Mouse (Mus musculus) ES-Bruce4 (cell line): ENCODE measurements around the gene Pde3b. TPM values are rescaled to one million over a fixed set of nuclear protein-coding genes. Genes with fewer than 3 reads are reported as not detected.
"Not testable (repeated sequence)": the region's sequence is repeated elsewhere in the genome, so short reads cannot be mapped to it uniquely, and the experiment has no call there.

Experiments
- H3K27ac ChIP-seq: 2 replicates; pipeline ENCODE4 v1.5.1; 2012; ENCODE audit warnings: low read length, inconsistent platforms; ENCODE audit not compliant: insufficient read depth
- H3K27me3 ChIP-seq: 2 replicates; pipeline ENCODE4 v1.6.1; 2012; ENCODE audit warnings: mild to moderate bottlenecking, low read length, inconsistent platforms; ENCODE audit not compliant: control insufficient read depth, poor library complexity, insufficient read depth, severe bottlenecking
- H3K36me3 ChIP-seq: 2 replicates; pipeline ENCODE4 v1.6.1; 2012; ENCODE audit warnings: inconsistent platforms, mild to moderate bottlenecking, low read length, moderate library complexity; ENCODE audit not compliant: control insufficient read depth, poor library complexity, insufficient read depth, severe bottlenecking
- H3K4me1 ChIP-seq: one replicate; pipeline ENCODE4 v1.8.1; 2011; ENCODE audit warnings: low read length; ENCODE audit not compliant: control insufficient read depth, insufficient read depth
- H3K4me3 ChIP-seq: 2 replicates; pipeline ENCODE4 v1.5.1; 2011; ENCODE audit warnings: low read depth, mild to moderate bottlenecking, low read length
- H3K9ac ChIP-seq: 2 replicates; pipeline ENCODE4 v1.6.1; 2012; ENCODE audit warnings: low read depth, mild to moderate bottlenecking, inconsistent platforms; ENCODE audit not compliant: poor library complexity, severe bottlenecking
- H3K9me3 ChIP-seq: replicated peaks from 2 replicates; pipeline ENCODE4 v1.6.1; 2012; ENCODE audit warnings: mild to moderate bottlenecking, low read length, inconsistent platforms; ENCODE audit not compliant: control insufficient read depth, poor library complexity, insufficient read depth, severe bottlenecking
- CTCF ChIP-seq: IDR thresholded peaks from one replicate; pipeline ENCODE4 v1.8.1; 2011; ENCODE audit warnings: low read depth, low read length
- EP300 ChIP-seq: IDR thresholded peaks from 2 replicates; pipeline ENCODE4 v1.6.1; 2011; ENCODE audit warnings: low read depth, low read length; ENCODE audit not compliant: insufficient read depth
- POLR2A ChIP-seq: IDR thresholded peaks from one replicate; pipeline ENCODE4 v1.8.1; 2011; ENCODE audit warnings: low read length; ENCODE audit not compliant: insufficient read depth
- polyA plus RNA-seq: library from polyadenylated mRNA; stranded (reverse); fragments of >200 nt; gene quantifications from 2 replicates; pipeline ENCODE4 v1.2.4, GENCODE M21; 2011; ENCODE audit warnings: low read depth; ENCODE audit not compliant: missing spikeins, insufficient read depth, insufficient read length

The Pde3b gene
- 10.3 and 15.7 TPM in 2 replicates for polyA plus RNA-seq

DNA sequence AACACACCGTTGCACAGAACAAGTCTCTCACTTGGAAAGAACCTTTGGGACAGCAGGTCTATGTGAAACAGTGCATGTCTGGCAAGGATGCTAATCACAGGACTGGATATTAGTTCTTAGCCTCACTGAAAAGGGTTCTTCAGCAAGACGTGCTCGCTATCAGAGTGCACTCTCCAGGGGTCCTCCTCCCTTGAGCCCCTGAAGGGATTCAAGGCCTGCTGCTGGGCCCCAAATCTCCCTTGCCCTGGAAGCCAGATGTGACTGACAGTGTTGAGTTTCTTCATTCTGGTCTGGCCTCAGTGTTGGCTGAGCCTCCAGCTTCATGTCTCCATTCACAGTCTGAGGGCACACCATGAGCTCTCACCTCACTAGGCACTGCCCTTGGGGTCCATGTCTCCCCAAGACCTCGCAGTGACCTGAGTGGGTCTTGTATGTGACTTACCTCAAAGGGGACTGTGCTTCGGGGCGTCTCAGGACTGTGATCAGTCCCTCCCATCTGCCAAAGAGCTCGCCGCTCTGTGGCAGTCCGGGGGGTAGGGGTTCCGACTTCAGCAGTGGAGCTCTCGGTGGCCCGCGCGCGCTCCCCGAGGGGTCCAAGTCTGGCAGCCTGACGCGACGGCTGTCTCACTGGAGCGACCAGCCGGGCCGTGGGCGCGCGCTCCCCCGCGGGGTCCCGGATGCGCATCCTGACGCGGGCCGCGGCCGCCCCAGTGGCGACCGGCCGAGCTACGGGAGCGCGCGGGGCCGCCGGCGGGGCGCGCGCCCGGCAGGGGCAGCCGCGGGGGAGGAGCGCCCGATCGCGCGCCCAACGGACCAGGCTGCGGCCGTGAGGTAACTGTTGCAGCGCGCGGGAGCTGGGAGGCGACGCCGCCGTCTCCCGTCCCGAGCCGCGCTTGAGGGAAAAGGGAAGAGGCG lies at the start of gene Pde3b:
Gene Pde3b (plus strand): TSS at position 861 of the 915 bp plus-strand sequence.
- Histone ChIP-seq H3K36me3 (no peaks in the 10 kb centered on the region), H3K27me3 (peaks cover 17% of the 10 kb centered on the region), H3K4me3 (peak within 1 kb of the TSS; percentile 92), H3K27ac (no peak within 1 kb of the TSS), H3K9me3 (peaks cover 11% of the 10 kb centered on the region; the same call in 1 of the 2 replicates), H3K9ac (peak within 1 kb of the TSS; percentile 99), H3K4me1 (no peaks in the 10 kb centered on the region)
- no peak for TF ChIP-seq CTCF
- no peak for TF ChIP-seq EP300
- no peak for TF ChIP-seq POLR2A

- H3K27ac ChIP-seq = no peak overlapping the region
- TF ChIP-seq EP300 (no peak), CTCF (no peak), POLR2A (no peak)
- no peak overlapping the region for H3K9ac ChIP-seq
- peaks cover 2% of the 10 kb centered on the region; the same call in 1 of the 2 replicates for H3K9me3 ChIP-seq
- no peaks in the 10 kb centered on the region for H3K4me1 ChIP-seq
- no peaks in the 10 kb centered on the region for H3K27me3 ChIP-seq
- no peak overlapping the region for H3K4me3 ChIP-seq
- H3K36me3 ChIP-seq = no peaks in the 10 kb centered on the region
Measured at GRCm38 (mm10) chr7:114402130-114402529, 13.0 kb upstream of the Pde3b start.

DNA sequence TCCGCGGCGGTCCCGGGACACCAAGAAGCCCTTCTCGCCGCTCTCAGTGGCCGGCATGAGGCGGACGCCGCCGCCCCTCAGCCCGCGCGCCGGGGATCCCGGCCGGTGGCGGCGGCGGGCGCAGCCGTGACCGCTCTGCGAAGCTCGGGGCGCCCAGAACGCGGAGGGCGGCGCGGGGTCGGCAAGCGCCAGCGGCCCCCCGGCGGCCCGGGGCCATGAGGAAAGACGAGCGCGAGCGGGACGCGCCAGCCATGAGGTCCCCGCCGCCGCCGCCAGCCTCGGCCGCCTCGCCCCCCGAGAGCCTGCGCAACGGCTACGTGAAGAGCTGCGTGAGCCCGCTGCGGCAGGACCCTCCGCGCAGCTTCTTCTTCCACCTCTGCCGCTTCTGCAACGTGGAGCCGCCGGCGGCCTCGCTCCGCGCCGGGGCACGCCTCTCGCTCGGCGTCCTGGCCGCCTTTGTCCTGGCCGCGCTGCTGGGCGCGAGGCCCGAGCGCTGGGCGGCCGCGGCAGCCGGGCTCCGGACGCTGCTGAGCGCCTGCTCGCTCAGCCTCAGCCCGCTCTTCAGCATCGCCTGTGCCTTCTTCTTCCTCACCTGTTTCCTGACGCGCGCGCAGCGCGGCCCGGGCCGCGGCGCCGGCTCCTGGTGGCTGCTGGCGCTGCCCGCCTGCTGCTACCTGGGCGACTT lies 397 bp downstream of the Pde3b start:
- peak overlapping the region; percentile 61 for H3K4me3 ChIP-seq
- H3K27me3 ChIP-seq = peaks cover 17% of the 10 kb centered on the region
- no peaks in the 10 kb centered on the region for H3K4me1 ChIP-seq
- H3K9ac ChIP-seq = peak overlapping the region; percentile 99
- no peak overlapping the region for H3K27ac ChIP-seq
- no peaks in the 10 kb centered on the region for H3K36me3 ChIP-seq
- no peak for TF ChIP-seq CTCF
- TF ChIP-seq EP300 = no peak
- no peak for TF ChIP-seq POLR2A
- H3K9me3 ChIP-seq = peaks cover 10% of the 10 kb centered on the region; the same call in 1 of the 2 replicates

DNA sequence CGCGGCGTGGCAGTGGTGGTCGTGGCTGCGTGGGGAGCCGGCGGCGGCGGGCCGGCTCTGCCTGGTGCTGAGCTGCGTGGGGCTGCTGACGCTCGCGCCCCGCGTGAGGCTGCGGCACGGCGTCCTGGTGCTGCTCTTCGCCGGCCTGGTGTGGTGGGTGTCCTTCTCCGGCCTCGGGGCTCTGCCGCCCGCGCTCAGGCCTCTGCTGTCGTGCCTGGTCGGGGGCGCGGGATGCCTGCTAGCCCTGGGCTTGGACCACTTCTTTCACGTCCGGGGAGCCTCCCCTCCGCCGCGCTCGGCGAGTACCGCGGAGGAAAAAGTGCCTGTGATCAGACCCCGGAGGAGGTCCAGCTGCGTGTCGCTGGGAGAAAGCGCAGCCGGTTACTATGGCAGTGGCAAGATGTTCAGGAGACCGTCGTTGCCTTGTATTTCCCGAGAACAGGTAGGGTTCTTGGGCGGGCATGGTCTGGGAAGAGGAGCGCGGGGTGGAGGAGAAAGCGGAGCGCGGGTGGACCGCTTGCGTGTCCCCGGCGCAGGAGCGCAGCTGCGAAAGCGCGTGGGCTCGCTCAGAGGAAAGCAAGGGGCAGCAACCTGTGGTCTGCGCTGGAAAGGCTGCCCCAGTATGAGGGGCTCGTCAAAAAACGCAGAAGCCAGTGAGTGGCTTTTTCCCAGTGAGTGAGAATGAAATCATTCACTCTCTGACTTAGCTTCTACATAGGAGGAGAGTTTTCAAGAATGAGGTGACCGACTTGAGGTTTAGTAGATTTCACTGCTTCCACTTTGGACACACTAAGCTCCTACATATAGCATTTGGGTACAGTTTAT lies 1.2 kb downstream of the Pde3b start:
- Histone ChIP-seq H3K36me3 (no peaks in the 10 kb centered on the region), H3K4me1 (no peaks in the 10 kb centered on the region), H3K9ac (peak overlapping the region; percentile 99), H3K27ac (no peak overlapping the region), H3K4me3 (peak overlapping the region; percentile 61), H3K9me3 (peaks cover 9% of the 10 kb centered on the region; the same call in 1 of the 2 replicates), H3K27me3 (peaks cover 17% of the 10 kb centered on the region)
- TF ChIP-seq POLR2A (no peak), CTCF (no peak)

DNA sequence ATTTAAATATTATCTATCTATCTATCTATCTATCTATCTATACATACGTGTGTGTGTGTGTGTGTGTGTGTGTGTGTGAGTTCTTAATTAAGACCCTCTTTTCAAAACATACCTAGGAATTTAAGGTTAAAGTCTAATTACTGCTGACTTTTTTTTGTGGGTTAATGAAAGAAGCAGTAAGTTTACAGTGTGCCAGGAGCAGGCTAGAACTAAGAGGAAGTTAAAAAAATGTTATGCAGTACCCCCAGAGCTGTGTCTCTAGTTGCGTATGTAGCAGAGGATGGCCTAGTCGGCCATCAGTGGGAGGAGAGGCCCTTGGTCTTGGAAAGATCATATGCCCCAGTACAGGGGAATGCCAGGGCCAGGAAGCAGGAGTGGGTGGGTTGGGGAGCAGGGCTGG lies 4.2 kb downstream of the Pde3b start:
- not testable (repeated sequence) for H3K4me1 ChIP-seq, H3K4me3 ChIP-seq, H3K9ac ChIP-seq, H3K27ac ChIP-seq, H3K36me3 ChIP-seq, H3K9me3 ChIP-seq
- peaks cover 17% of the 10 kb centered on the region for H3K27me3 ChIP-seq
